Mouse (Mus musculus) lung, postnatal 0 days (tissue): ENCODE data around the gene Camk2n1. TPM values are rescaled to one million over a fixed set of nuclear protein-coding genes. Genes with fewer than 3 reads are reported as not detected.

Experiments used
- ATAC-seq: fragments of 200-750 bp; cut with Nextera tagmentation; 2 replicates; pipeline ENCODE4 v1.8.0; 2017; ENCODE audit warnings: moderate library complexity
- DNase-seq: peaks from one replicate; pipeline ENCODE4 v3.0.0-alpha.2; 2016; ENCODE audit warnings: low spot score
- H3K27ac ChIP-seq: fragments of 300-500 bp; sonication (generic); 2 replicates; pipeline ENCODE4 v1.5.1; 2014; ENCODE audit warnings: antibody characterized with exemption, mild to moderate bottlenecking, low read length, mixed read lengths
- H3K27me3 ChIP-seq: fragments of 300-500 bp; sonication (generic); replicated peaks from 2 replicates; pipeline ENCODE4 v1.6.1; 2014; ENCODE audit warnings: low read length, mixed read lengths; ENCODE audit not compliant: insufficient read depth
- H3K36me3 ChIP-seq: fragments of 300-500 bp; sonication (generic); 2 replicates; pipeline ENCODE4 v1.6.1; 2014; ENCODE audit warnings: low read length, mixed read lengths; ENCODE audit not compliant: insufficient read depth
- H3K4me1 ChIP-seq: fragments of 300-500 bp; sonication (generic); 2 replicates; pipeline ENCODE4 v1.6.1; 2014; ENCODE audit warnings: antibody characterized with exemption, low read depth, low read length, mixed read lengths; ENCODE audit not compliant: insufficient read depth
- H3K4me2 ChIP-seq: fragments of 300-500 bp; sonication (generic); replicated peaks from 2 replicates; pipeline ENCODE4 v1.6.1; 2014; ENCODE audit warnings: low read depth, mild to moderate bottlenecking, low read length, moderate library complexity, mixed read lengths
- H3K4me3 ChIP-seq: fragments of 300-500 bp; sonication (generic); 2 replicates; pipeline ENCODE4 v1.5.1; 2014; ENCODE audit warnings: low read depth, low read length
- H3K9ac ChIP-seq: fragments of 300-500 bp; sonication (generic); replicated peaks from 2 replicates; pipeline ENCODE4 v1.6.1; 2014; ENCODE audit warnings: low read depth, mild to moderate bottlenecking
- H3K9me3 ChIP-seq: fragments of 300-500 bp; sonication (generic); 2 replicates; pipeline ENCODE4 v1.6.1; 2016; ENCODE audit warnings: low read length, mixed read lengths
- CTCF ChIP-seq: IDR thresholded peaks from 2 replicates; pipeline ENCODE4 v1.5.1; 2016; ENCODE audit warnings: antibody characterized with exemption, mild to moderate bottlenecking
- EP300 ChIP-seq: IDR thresholded peaks from 2 replicates; pipeline ENCODE4 v1.6.1; 2016; ENCODE audit warnings: antibody characterized with exemption, mild to moderate bottlenecking, control low read depth
- WGBS: fragments of 180-500 bp; shearing (Covaris S2); extraction: QIAGEN DNeasy Blood & Tissue Kit; methylation state at CpG from one replicate; pipeline ENCODE4 v1.1.7; 2014; 5-methylcytosine and 5-hydroxymethylcytosine counted together
- polyA plus RNA-seq: library from polyadenylated mRNA; unstranded; fragments of >200 nt; fragmentation: Nextera tagmentation; extraction: Ambion mirVana; gene quantifications from 2 replicates; pipeline ENCODE4 v1.2.1, GENCODE M21; 2015

Camk2n1 gene
- polyA plus RNA-seq, 1 experiment from 2014 or later = 10.9 TPM

DNA sequence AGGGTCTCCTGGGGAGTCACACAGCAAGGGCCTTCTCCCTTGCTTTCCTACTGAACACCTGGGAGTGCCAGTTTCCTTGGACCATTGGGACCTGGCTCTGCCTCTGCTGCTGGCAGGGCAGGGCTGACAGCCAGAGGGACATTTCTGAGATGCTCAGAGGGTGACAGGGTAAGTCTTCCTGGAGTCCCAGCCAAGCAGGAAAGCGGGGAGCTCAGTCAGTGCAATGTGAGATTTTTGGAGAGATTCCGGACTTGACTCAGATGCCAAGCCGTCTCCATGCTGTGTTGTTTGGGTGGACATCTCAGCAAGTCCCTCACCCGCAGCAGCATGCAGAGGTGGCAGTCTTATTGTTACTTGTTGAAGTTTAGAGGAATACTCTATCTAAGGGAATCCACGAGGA lies 13.3 kb downstream of the Camk2n1 start:
- 63% methylated on average over 5 of the region's 5 CpGs for WGBS

DNA sequence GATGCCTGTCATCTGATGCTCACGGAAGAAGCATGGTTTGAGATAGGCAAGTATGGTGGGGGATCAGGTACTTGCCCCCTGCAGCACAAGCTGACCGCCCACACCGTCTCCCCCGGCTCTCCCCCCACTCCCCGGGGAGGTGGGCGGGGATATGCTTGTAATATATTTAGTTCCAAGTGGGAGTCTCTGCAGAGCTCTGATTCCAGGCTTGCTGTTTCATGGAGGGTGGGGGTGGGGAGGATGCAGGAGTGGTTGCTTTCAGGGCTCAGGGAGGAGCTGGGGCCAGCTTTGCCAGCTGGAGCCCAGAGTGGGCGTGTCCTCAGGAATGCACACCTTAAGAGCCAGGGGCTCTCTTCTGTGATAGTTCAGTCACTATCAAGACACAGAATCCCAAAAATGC lies 15.0 kb downstream of the Camk2n1 start:
- Histone ChIP-seq H3K9ac (no peak overlapping the region), H3K27me3 (no peaks in the 10 kb centered on the region), H3K27ac (no peak overlapping the region), H3K4me3 (no peak overlapping the region), H3K9me3 (no peaks in the 10 kb centered on the region), H3K36me3 (no peaks in the 10 kb centered on the region), H3K4me1 (peaks cover 12% of the 10 kb centered on the region; the same call in 1 of the 2 replicates), H3K4me2 (no peak overlapping the region)
- 4% methylated on average over 7 of the region's 7 CpGs for WGBS
- ATAC-seq (no peak), DNase-seq (peak; percentile 27)
- TF ChIP-seq EP300 = no peak
- TF ChIP-seq CTCF = no peak

More for the DNA sequence above, 13.3 kb downstream of the Camk2n1 start:
- H3K36me3 ChIP-seq = no peaks in the 10 kb centered on the region
- peaks cover 23% of the 10 kb centered on the region; the same call in 1 of the 2 replicates for H3K4me1 ChIP-seq
- H3K9me3 ChIP-seq = no peaks in the 10 kb centered on the region
- no peak overlapping the region for H3K9ac ChIP-seq
- H3K4me2 ChIP-seq = no peak overlapping the region
- TF ChIP-seq CTCF (no peak), EP300 (no peak)
- no peak overlapping the region for H3K4me3 ChIP-seq
- no peaks in the 10 kb centered on the region for H3K27me3 ChIP-seq
- no peak overlapping the region for H3K27ac ChIP-seq
- ATAC-seq = no peak
- peak; percentile 17 for DNase-seq

DNA sequence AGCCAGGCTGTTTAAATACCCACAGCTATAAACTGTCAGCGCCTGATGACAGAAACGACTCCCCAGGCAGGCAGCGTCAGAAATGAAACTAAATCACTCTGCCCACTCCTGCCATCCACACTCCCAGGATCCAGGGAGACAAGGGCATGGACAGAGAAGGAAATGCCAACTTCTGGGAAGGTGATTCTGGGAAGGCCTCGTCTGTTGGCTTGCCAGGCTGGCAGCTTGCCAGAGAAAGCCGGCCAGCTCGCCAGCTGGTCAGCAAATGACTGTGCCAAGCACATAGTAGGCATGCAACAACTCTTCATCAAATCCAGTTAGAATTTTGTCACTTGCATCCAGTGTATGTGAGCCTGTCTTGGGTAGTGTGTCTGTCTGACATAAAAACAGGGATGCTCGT lies 17.1 kb downstream of the Camk2n1 start:
- Histone ChIP-seq H3K9ac (0 out of 2 replicates have a peak overlapping the region, but pooled peaks have one; percentile 13), H3K27ac (no peak overlapping the region)
- 22% methylated on average over 7 of the region's 7 CpGs for WGBS

DNA sequence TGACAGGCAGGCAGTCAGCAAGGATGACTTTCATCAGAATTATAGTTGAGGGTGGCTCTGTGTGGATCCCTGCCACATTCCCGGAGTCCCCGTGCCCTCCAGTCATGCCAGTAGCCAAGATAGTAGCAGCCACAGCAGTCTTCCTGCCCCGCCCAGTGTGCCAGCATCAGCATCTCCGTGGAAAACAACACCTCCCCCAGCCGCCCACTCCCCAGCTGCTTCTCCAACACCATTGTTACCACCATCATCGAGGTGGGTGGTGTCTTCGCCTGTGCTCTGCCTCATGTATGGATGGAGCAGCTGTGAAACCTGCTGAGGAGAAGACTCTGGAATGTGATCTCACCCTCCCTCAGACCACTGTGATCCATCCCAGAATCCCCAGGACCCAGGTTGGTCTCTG lies 25.5 kb downstream of the Camk2n1 start:
- Histone ChIP-seq H3K9me3 (no peaks in the 10 kb centered on the region), H3K4me1 (peaks cover 7% of the 10 kb centered on the region), H3K4me2 (no peak overlapping the region), H3K27me3 (no peaks in the 10 kb centered on the region), H3K9ac (no peak overlapping the region), H3K27ac (no peak overlapping the region), H3K36me3 (no peaks in the 10 kb centered on the region), H3K4me3 (no peak overlapping the region)
- 76% methylated on average over 7 of the region's 7 CpGs for WGBS
- no peak for ATAC-seq
- no peak for DNase-seq
- TF ChIP-seq EP300 (no peak), CTCF (no peak)

More for the DNA sequence above, 17.1 kb downstream of the Camk2n1 start:
- ATAC-seq (no peak), DNase-seq (no peak)
- Histone ChIP-seq H3K4me2 (0 out of 2 replicates have a peak overlapping the region, but pooled peaks have one; percentile 12), H3K27me3 (no peaks in the 10 kb centered on the region), H3K9me3 (no peaks in the 10 kb centered on the region), H3K4me3 (no peak overlapping the region), H3K4me1 (peaks cover 3% of the 10 kb centered on the region; the same call in 1 of the 2 replicates), H3K36me3 (no peaks in the 10 kb centered on the region)
- TF ChIP-seq CTCF (no peak), EP300 (no peak)

DNA sequence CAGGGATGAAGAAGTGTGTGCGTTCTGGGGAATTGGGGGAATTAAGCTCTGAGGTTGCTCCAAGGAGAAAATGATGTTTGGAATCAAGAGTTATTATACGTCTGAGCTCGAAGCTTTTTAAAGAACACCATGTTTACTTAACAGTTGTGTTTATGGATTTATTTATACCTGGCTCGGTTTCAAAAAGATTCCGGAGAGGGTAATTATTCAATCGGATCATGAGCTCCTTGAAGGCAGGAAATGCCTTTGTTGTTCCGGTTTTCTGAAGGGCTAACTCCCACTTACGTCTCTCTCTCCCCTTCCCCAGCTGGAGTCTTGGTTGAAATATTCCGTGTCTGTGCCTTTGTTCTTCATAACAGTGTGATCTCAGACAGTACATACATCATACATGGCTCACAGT lies 26.8 kb downstream of the Camk2n1 start:
- no peak overlapping the region for H3K4me2 ChIP-seq
- no peaks in the 10 kb centered on the region for H3K36me3 ChIP-seq
- H3K9me3 ChIP-seq = no peaks in the 10 kb centered on the region
- H3K4me1 ChIP-seq = peaks cover 7% of the 10 kb centered on the region
- no peak overlapping the region for H3K27ac ChIP-seq
- 23% methylated on average over 9 of the region's 9 CpGs for WGBS
- no peak overlapping the region for H3K9ac ChIP-seq
- DNase-seq = peak; percentile 37
- no peaks in the 10 kb centered on the region for H3K27me3 ChIP-seq
- TF ChIP-seq EP300 (peak; percentile 57), CTCF (no peak)
- ATAC-seq = no peak; the same call in 1 of the 2 replicates
- no peak overlapping the region for H3K4me3 ChIP-seq

DNA sequence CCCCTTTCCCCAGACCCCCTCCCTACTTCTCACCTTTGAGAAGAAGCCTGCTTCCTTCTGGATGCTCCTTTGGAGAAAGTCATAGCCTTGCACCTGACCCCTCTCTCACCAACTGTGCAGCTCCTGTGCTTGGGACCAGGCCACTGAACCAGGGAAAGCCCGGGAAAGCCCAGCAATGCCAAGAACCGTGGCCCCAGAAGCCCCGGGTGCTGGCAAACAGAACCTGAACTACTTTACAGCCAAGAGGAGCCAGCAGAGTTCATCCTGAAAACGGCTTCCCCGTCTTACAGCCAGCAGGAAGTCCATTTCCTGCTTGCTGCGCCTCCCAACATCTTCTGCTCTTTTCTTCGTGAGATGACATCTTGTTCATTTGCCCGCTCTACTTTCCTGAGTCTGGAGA lies 28.6 kb downstream of the Camk2n1 start:
- Histone ChIP-seq H3K4me2 (no peak overlapping the region), H3K36me3 (no peaks in the 10 kb centered on the region), H3K27ac (no peak overlapping the region), H3K27me3 (no peaks in the 10 kb centered on the region), H3K4me1 (peaks cover 7% of the 10 kb centered on the region), H3K4me3 (no peak overlapping the region), H3K9ac (no peak overlapping the region), H3K9me3 (no peaks in the 10 kb centered on the region)
- no peak for DNase-seq
- no peak for ATAC-seq
- 44% methylated on average over 8 of the region's 8 CpGs for WGBS
- TF ChIP-seq CTCF (no peak), EP300 (no peak)

DNA sequence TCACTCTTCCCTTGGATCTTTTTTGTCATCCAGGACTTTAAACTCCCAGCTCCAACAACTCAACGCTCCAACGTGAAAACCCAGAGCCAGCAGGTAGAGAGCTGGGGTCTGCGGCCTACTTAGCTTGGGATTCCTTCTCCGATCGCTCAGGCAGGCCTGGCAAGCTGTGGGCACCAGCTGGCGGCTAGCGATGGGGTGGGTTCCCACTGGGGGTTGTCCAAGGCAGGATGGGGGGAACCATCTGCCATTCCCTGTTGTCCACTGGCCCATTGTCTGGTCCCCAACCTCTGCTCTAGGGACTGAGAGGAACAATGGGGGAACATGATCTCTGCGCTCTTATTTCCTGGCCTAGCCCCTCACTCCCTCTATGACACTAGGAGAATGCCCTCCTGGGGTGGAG lies 34.1 kb downstream of the Camk2n1 start:
- Histone ChIP-seq H3K9me3 (no peaks in the 10 kb centered on the region), H3K9ac (no peak overlapping the region), H3K27me3 (no peaks in the 10 kb centered on the region), H3K27ac (no peak overlapping the region), H3K4me3 (no peak overlapping the region), H3K4me2 (no peak overlapping the region), H3K4me1 (no peaks in the 10 kb centered on the region), H3K36me3 (no peaks in the 10 kb centered on the region)
- no peak for ATAC-seq
- DNase-seq = no peak
- WGBS = 74% methylated on average over 8 of the region's 8 CpGs
- no peak for TF ChIP-seq CTCF
- TF ChIP-seq EP300 = no peak
